Mouse (Mus musculus) thymus, adult 18-20 months (tissue): ENCODE measurements at regions not wholly inside any gene's neighbourhood (a gene's known extent, or its start where the extent isn't known, plus 50 kb on each side); places are given as distances from the start of the nearest gene placed in this dataset.

Source experiments
- DNase-seq, 2 experiments: peaks; one replicate each; pipeline ENCODE4 v3.0.0; 2022; ENCODE audit warnings: mixed read lengths in 2 of 2

DNA sequence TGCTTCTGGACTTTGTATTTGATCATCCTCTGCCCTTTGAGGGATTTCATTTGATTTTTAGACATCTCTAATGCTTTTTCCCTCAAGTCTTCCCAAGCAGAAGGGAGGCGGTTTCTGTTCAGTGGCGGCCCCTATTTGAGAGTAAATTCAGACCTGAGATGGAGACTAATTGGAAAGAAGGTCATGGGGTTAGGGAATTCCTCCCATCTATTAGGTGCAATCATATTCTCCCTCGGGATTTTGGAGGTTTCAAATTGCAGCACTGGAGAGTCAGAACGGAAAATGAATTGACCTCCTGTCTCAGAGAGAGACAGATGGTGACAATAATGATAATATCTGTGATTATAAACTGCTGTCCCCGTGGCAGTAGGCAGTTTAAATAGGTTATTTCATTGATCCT, 285.6 kb downstream of the 1810013L24Rik start:
- no peak for DNase-seq

DNA sequence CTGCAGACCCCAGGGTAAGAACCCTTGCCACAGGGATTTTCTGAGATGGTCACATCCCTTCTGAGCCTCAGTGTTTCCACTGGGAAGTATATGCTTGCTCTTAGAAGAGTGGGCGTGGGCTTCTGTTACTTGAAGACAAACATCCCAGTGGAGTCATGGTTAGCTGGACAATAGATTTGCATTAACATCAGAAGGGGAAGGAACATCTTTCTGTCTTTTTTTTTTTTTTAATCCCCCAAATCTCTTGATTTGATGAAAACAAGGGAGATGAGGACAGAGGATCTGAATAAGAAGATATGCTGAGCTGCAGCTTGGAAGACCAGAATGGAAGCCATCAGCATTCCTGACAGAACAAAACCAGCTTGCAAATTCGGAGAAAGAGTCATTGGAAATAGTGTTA, 291.7 kb downstream of the 1810013L24Rik start:
- DNase-seq = no peak

DNA sequence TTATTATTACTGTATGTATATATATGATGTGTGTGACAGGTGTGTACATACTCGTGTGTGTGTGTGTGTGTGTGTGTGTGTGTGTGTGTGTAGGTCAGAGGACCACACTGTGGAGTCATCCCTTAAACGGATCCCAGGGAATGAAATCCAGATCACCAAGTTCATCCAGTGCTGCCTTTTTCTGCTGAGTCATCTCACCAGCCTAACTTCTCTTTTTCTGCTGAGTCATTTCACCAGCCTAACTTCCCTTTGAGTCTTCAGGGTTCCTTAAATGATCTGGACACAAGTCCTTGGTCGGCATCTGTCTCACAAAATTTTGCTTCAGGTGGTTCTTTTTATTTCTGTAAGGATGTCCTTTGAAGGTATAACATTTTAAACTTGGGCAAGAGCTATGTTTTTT, 302.2 kb downstream of the 1810013L24Rik start:
- no peak for DNase-seq

DNA sequence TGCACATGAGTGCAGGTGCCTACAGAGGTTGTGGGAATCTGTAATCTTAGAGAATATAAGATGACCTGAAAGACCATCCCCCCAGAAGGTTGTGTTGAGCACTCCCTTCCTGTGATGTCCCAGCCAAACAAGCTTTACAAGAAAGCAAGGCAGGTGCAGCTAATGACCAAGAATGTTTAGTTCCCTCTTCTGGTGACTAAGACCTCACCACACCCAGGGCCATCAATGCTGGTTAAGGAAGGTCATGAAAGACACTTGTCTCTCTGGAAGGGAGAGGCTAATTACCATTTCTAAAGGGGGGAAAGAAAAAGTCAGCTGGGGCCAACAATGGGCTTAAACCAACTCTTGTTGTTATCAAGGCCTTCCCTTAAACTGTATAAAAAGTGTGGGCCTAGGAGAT, 302.9 kb downstream of the 1810013L24Rik start:
- no peak for DNase-seq

DNA sequence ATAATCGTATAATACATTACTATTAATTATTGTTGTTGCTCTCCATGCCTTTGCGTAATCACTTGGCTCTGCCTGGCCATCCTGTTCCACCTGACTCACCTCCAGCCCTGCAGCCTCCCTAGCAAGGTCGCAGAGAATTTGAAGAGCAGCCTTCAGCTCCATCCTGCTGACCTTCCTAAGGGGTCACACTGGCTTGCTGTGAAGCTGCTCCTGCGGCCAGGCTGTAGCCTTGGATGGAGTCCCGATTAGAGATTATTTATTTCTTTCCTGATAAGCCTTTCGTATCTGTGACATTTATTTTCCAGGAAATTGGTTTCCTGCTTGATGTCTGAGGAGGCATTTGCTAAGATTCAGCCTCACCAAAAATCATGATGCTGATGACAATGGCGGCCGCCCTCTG, 305.5 kb downstream of the 1810013L24Rik start:
- DNase-seq = no peak

DNA sequence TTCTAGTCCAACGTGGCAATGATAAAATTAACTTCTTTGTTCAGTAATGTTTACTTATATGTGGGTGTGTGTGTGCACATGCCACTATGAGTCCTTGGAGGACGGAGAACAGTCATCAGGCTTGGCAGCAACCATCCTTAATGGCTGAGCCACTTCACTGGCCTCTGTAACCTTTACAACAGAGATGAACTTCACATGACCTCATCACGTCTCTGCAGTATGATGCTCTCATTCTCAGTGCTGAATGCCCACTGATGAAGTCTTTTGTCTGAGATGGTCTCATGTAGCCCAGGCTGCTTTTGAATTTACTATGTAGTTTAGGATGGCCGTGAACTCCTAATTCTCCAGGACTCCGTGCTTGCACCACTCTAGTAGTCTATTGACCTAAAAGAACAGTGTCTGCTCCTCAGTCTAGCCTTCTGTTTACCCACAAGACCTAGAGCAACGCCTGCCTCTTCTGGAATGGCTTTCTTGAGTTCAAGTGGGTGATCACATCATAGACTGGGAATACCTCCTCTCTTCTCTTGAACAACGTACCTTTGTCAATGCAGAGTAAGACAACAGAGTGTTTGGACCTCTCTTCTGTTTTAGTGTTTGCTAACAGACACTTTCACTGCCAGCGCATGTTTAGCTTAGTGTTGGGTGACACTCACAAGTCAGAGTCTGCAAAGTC, 308.8 kb downstream of the 1810013L24Rik start:
- DNase-seq = no peak

DNA sequence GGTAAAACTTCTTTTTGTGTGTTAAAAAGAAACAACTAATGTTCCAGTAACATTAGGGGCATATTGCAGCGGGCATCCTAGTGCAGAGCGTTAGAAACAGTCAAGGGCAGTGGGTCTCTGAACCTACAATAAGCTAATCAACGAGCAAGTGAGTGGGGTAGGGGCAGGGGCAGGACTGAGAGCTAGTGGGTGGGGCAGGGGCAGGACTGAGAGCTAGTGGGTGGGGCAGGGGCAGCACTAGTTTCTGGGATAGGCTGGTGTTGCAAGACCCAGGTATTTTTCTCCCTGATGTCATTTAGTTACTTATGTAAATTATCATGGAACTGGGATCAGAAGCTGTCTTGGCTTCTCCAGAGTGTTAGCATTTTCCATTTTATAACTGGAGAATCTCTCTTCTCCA, 309.5 kb downstream of the 1810013L24Rik start:
- DNase-seq = no peak

DNA sequence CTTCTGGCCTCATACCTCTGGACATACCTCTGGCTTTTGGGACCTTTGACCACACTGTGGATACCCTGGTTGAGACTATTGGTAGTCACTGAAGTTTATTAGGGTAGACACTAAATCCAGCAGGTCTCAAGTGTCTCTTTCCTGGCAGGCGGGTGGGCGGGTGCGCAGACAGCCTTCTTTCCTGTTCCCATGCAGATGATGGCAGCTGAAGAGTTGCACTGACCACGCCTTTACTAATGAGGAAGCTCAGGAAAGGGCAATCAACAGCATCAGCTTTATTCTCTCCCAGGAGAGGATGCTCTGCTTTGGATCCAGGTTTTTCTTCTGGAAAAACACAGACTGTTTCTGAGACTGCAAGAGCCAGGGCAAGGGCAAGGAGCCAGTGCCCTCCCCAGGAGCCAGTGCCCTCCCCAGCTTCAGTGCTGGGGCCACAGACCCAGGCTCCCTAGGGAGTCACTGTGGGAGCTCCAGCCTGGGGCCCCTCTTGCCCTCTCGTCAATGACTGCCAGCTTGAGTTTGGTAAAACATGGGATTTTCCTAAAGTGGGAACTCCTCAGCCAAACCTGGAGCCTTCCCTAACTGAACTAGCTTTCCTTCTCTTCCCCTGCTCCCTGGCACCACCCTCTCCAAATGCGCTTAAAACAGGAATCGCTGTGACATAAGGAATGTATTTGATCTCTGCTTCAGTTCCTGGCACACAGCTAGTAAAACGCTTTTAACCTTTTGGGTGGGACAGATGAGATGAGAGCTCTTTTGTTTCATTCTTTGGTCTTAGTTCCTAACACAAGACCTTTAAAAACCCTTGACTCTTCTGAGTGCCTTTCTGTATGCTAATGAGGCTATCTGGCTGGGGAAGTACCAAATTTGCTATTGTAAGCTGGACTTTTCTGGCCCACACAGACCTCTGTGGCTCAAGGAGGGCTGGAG, 319.6 kb downstream of the 1810013L24Rik start:
- DNase-seq = no peak

DNA sequence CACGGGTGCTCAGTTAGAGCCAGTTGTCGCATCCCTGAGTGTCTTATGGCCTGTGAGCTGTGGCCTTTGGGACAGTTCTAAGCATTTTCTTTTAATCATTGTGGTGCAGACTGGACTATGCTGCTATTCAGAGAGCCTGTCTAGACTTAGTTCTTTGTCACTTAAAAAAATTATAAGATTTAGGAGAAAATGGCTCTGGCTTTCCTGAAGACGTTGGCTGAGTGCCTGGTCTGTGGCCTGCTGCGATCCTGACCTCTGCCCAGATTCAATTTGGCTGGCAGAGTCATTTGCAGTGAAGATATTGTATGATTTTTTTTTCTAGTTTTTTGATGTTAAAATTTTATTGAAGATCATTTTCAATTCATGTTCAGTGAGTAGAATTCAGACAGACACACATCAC, 322.0 kb downstream of the 1810013L24Rik start:
- DNase-seq = no peak

DNA sequence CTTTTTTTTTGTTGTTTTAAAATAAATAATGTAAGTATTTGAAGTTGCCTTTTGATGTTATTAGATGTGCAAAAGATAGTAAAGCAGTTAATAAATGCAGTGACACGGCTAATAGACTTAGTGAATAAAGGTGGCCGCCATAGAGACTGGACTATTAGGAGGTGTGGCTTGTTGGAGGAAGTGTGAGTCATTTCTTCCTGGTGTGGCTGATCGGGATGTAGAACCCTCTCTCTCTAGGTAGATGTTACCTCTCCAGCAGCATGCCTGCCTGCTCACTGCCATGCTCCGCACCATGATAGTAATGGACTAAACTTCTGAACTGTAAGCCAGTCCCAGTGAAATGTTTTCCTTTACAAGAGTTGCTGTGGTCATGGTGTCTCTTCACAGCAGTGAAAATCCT, 323.6 kb downstream of the 1810013L24Rik start:
- DNase-seq = no peak

DNA sequence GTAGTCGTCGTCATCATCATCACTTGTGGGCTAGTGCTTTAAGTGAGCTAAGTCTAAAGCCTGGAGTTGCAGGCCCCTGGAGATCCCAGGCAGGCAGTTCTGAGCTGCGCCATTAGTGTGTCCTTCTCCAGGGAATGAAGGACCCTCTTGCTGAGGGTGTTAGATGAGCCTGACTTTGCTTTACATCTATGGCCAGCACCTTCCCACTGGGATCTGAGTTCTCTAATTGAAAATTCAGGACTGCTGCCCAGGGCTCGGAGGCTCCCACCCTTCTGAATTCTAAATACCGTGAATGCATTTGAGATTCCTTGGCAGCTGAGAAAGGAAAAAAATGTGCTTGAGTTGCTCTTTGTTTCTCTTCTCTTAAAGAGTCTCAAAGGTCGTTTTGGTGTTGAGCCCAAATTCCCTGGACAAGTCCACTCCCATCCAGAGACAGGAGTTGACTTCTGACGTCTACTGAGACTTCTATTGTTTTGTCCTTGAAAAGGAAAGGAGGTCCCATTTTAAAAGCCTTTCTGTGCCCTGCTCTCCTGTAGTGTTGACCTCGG, 335.9 kb downstream of the 1810013L24Rik start:
- DNase-seq = no peak

DNA sequence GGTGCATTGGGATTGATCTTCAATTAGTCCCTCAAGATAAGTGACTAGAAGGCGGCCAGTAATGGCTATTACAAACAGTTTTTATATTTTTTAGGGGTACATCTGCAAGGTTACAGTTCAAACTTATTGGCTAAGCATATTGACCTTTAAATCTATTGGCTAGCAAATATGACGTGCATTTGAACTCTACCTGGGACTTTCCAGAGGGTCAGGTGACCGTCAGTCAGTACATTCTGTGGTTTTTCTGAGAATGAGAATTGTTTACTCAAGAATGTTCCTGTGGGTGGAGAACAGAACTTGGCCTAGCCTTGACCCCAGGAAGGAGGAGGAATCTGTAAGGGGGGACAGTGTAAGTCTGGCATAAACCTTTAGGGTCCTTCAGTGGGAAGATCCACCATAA, 346.5 kb downstream of the 1810013L24Rik start:
- DNase-seq = no peak

DNA sequence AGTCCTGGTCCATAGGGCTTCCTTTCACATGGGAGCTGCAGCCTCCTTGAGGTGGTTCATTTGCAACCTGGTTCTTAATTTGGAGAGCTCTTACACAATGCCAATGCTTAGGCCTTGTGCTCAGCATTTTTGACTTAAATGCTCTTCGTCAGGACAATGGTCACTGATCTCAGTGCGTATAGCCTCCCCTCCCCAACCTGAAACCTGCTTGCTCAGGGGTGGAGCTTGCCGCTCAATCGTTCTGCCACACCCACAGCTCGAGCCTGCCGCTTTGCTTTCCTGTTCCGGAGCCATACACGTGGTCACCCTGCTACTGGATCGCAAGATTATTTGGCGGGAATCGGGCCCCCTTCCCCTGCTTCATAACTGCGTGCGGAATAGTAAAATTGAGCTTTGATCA, 365.9 kb downstream of the 1810013L24Rik start:
- DNase-seq = no peak

DNA sequence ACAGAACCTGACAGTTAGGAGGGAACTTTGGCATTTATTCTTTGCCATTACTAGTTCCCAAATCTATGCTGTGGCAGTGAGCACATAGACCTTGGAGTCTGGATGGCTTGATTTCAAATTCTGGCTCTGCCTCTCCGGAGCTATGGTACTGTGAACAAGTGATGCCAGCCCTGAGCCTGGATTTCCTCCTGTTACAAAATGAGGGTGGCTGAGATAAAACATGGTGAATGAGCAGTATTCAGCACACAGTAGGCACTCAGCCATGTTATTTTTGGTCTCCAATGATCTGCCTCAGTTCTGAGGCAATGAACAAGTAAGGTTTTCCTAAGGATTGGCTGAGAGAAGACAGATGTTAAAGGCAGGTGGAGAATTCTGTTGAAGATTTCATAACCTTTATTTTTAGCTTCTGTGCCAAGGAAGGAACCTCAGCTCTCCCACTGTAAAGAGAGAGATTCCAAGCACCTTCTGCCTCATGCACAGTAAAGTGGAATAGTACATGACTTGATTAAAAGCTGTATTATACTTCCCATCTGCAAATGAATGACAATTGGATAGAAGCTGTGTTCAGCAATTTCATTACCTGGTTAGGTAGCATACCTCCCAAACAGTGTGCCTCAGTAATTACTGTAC, 369.1 kb downstream of the 1810013L24Rik start:
- DNase-seq = no peak

DNA sequence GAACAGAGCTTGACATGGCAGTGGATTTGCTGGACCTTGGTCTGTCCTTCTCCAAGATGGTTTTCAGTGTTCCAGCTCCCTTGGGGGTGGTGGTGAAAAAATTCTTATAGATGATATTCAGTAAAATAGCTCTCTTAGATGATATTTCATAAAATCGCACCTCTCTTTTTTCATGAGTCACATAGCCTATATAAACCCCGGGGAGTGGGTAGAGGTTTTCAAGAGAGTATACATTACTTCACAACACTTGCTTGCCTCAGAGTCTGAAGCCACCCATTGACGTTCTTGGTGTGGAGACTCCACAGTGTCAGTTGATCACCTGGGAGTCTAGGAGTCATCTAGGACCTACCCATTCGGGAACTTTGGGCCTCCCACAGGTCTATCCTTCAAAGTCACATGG, 378.7 kb downstream of the 1810013L24Rik start:
- no peak for DNase-seq

DNA sequence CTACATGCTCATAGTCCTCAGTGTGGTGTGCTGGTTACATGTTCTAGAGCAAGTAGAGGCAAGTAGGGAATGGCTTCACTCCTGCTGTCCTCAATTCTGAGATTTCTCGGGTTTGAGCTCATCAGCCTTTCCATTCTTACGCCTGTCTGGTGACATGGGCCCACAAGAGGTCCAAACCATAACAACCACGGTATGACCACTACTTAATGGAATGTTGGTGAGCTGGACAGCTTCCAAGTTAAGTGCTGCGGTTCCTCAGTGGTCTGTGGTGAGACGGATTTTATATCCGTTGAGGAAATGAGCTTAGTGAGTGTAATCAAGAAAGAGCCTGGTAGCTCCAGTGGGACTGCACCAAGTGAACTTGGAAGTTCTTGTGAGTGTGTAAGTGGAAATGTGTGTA, 381.6 kb downstream of the 1810013L24Rik start:
- no peak for DNase-seq

DNA sequence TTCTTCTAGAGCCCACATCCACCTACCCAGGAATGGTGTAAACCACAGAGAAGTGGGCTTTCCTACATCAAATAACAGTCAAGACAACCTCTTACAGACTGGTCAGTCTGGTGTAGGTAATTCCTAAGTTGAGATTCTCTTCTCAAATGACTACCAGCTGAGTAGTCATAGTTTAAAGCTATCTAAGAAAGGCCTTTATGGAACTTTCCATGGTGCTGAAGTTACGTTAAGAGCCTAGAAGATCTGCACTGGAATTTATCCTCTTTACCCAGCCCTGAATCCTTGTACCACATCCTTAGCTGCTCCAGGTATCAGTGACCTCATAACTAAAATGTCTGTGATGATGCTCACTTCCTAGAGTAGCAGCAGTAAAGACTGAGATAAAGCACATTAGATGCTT, 385.2 kb downstream of the 1810013L24Rik start:
- no peak for DNase-seq

DNA sequence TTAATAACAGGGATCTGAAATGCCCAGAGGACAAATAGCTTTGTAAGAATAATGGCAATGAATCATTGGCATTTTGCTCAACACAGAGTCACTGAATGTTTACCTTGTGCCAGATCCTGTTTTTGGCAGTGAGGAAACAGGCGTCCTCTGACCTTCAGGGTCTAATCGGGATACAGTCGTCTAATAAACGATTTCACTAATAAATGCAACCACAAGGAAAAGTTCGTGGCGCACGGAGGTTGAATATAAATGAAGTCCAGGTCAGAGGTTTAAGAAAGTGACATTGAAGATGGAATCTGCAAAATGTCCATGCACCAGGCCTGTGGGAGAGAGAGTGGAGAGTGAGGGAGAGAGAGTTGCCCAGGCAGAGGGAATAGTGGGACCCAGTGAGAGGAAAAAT, 387.5 kb downstream of the 1810013L24Rik start:
- no peak for DNase-seq

DNA sequence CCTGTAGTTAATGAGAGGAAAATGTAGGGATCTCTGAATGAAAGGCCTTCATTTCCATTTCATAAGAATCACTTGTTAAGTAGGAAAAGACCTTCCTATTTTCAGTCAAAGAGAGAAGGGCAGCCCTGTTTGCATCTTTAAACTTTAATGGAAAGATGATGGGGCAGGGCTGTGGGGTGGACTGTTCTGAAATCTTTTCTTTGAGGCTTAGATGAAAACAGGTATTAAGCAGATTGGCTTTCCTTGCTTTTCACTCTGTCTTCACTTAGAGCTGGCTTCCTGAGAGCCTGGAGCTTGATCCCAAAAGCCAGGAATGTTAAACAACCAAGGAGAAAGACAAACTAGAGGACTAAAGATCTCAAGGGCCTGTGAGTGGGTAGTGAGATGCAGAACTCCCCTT, 400.3 kb downstream of the 1810013L24Rik start:
- DNase-seq = no peak

DNA sequence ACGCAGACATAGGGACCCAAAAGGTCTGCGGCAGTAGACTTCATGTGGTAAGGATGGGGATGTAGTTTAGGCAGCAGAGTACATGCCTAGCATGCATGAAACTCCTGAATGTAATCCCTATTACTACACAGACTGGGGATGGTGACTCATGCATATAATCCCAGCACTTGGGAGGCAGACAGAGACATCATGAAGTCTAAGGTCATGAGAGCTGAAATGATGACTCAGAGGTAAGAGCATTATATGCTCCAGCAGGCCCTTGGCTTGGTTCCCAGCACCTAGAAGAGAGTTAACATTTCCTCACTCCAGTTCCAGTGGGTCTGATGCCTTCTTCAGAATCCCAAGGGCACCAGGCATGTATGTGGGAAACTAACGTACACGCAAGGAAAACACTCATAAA, 412.2 kb downstream of the 1810013L24Rik start:
- DNase-seq = no peak

DNA sequence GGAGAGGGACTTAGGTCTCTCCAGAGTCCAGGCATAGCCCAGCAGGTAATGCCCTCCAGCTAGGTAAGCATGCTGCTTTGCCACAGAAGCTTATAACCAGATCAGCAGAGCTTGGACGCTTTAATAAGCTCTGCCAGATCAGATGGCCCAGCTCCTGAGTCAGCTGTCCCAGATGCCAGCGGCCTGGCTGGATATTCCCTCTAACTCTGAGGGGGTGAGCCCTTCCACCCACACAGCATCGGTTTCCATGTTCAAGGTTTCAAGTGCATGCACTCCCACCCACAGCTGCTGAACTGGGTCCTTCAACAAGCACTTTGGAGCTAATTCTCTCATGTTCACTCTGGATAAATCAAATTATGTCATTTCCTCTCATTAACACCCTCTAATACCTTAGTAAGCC, 417.3 kb downstream of the 1810013L24Rik start:
- no peak for DNase-seq

DNA sequence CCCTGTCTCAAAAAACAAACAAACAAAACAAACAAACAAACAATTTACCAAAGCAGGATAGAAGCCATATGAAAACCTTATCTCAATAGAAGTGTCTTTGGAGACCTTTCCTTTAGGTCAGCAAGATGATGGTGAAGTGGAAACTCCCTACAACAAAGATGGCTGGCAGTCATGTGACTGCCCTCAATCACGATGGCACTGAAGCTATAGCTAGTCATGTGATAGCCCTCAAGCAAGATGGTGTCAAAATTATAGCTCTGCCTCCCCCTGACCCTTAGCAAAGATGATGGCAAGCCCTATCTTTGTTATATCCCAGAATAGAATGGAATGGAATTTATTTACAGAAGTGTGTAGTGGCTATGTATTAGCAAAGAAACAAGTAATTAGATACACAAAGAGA, 423.2 kb downstream of the 1810013L24Rik start:
- no peak for DNase-seq

DNA sequence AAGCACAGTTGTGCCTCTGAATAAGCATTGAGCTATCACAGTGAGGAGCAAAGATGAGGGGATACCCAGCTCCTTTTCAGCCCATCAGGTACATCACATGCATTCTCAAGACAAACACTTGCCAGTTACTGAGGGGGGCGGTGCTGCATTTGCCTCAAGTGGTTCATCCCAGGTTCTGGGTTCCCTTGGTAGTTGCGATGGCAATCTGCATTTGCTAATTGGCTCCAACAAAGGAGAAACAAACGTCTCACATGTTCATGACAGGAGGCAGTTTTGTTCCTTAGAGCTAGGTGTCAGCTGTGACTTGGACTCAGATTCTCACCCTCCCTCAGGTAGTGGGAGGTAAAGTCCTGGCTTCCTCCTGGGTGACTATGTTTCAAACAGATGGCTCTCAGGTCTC, 425.5 kb downstream of the 1810013L24Rik start:
- DNase-seq = no peak

DNA sequence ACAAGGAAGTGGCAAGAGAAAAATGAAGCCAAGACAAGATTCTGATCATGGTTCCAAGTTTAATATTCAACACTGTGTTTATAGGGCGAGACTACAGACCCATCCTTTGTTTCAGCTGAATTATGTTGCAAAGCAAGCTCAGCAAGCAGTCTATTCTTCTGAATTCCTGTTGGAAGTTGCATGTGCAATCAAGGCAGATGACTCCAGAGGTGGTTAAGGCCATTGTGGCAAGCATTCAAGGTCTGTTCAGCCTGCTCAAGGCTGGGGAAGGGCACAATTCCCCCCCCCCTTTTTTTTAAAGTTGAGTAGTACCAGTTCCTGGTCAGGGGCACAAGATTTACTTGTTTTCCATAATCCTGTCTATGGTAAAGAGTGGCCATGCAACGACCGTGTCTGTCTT, 431.1 kb downstream of the 1810013L24Rik start:
- no peak for DNase-seq
